Mouse (Mus musculus) testis, adult 10 weeks (tissue): Measurements from ENCODE around the gene Lap3. TPM values are rescaled to one million over a fixed set of nuclear protein-coding genes. Genes with fewer than 3 reads are reported as not detected.

Experiments used
- polyA plus RNA-seq: library from polyadenylated mRNA; stranded (reverse); fragments of 350-450 nt; fragmentation: Illumina TruSeq; extraction: RNeasy Lipid Tissue Mini Kit (QIAGEN cat#74804); gene quantifications from one replicate; pipeline ENCODE4 v1.2.3, GENCODE M21; 2014; ENCODE audit warnings: low read depth, low replicate concordance

The Lap3 gene
- 44.9 TPM for polyA plus RNA-seq

DNA sequence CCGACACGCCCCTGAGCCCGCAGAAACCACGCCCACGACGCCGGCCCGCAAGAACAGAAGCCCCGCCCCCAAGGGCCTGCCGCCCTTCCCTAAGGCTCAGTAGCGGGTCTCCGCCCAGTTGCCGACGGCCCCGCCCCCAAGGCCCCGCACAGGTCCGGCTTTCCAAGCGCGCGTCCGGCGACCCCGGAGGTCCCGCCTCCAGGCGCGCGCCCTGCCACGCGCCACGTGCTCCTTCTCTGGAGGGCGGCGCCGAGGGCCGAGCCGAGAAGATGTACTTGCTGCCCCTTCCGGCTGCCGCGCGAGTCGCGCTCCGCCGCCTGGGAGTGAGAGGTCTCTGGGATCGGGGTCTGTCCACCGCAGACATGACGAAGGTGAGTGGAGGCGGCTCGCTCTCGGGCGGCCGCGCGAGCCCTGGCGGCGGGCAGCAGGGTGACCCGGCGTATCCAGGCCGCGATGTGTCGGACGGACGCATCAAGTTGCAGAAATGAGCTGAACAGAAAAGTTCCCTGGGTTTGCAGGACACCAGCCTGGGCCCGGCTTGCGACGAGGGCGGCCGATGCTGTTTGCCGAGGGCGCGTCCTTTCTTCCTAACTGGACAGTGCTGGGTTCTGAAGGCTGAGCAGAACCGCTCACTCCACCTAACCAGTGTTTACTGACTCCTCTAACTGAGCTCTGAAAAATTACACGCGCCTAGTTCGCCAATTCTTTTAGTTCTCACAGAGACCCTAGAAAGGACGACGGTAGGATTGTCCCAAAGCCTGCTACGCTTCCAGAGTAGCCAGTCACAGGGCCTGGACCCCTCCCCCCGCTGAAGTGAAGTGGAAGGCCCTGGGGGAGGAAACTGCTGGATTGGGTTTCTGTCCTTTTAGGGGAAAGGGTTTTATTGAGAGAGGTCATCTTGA is at the start of gene Lap3:
Gene Lap3 (plus strand): TSS at position 184 of the 902 bp plus-strand sequence.

DNA sequence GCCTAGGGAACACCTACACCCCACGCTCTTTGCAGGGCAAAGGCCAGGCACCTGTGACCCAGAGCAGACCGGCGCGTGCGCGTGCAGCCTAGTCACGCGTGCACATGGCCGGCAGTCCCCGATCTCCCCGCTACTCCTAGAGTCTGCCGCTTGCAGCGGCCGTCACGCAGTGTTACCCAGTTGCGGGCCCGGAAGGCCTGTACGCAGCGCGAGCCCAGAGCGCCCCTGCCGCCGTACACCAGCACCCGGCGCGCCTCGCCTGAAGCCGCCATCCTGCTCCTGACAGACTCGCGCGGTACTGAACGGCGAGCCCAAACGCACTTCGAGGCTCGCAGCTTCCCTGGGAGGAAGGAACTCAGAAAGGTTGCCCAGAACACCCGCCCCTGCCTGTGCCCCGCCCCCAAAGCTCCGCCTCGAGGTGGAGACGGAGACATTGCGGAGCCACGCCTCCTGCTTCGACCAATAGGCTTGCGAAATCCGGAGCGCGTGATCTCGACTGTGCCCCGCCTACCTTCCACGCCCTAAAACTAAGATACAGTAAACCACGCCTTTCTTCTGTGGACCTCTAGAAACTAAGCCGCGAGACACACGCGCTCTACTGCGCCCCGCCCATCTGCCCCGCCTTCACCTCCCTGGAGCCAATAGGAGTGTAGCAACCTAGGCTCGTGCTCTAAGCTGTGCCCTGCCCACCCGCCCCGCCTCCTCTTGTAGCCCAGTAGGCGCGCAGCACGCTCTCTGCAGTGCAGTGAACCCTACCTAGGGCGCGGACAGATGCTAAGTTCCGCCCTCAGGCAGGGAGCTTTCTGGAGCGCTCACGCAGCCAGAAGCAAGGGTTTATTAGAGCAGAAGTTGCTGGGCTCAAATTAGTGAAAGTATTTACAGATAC is 43.1 kb upstream of the Lap3 start, which contains the start of gene Qdpr:
Gene Qdpr (minus strand): TSS at position 406 of the 886 bp plus-strand sequence.

DNA sequence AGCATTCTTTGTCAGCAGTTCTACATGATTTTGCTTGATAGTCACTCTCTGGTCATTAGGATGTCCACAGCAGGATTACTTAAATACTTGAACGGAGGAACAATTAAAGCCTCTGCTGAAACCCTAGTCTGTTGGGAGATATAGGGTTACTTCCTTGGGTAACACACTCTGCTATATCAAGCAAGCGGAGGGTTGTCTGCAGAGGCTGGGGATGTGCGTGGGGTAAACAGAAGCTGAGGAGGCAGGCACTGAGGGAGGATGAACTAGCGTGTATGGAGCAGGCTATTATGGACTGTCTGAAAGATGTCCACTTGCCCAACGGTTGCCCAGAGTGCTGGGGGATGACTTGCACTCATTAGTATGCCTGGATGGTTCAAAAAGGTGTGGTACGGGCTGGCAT is 39.7 kb upstream of the Lap3 start, which contains the start of gene Clrn2:
Gene Clrn2 (plus strand): TSS at position 301 of the 400 bp plus-strand sequence.

DNA sequence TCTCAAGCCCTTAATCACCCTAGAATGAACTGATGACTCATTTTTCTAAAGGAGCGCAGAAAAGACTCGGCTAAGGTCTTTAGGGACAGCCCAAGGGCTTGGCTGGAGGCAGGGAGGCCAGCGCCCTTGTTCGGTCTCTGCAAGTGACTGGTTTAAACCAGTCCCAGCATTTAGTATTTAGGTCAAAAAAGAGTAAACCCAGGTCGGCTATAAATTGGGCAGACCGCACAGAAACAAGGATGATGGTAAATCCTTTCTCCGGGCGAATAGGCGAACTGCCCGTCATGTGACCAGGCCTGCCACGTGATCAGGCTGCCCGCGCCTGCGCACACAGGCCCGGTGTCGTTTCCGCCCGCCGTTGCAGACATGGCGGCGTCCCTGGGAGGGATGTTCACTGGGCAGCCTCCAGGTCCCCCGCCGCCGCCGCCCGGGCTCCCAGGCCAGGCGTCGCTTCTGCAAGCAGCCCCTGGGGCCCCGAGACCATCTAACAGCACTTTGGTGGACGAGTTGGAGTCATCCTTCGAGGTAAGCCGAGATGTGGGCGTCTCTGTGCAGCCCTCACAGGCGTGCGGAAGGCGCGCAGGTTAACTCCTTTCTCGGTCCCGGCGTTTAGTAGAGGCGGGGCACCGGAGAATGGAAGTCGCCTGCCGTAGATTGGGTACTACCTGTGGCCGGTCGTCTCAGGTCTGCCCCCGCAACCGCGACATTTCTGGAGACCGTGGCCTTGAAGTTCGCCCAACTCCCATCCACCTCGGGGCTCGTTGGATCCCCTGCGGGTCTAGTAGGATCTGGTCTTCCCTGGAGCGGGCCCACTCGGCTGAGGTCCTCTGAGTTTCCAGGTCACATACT is 27.0 kb downstream of the Lap3 start, which contains the start of gene Med28:
Gene Med28 (plus strand): TSS at position 270 of the 849 bp plus-strand sequence.

Other genes with a start within 250 kb of the Lap3 start
- gene Qdpr, start 43.1 kb upstream of the Lap3 start, polyA plus RNA-seq: 27.4 TPM
- gene Clrn2, start 39.6 kb upstream of the Lap3 start, polyA plus RNA-seq: not detected
- 122 TPM for gene Med28, start 26.9 kb downstream of the Lap3 start, polyA plus RNA-seq
- 0.66 TPM for gene Fam184b, start 146.2 kb downstream of the Lap3 start, polyA plus RNA-seq
- 101 TPM for gene Ncapg, start 176.5 kb downstream of the Lap3 start, polyA plus RNA-seq